Mouse (Mus musculus): ENCODE results near the gene Trip6. TPM values are rescaled to one million over a fixed set of nuclear protein-coding genes. Genes with fewer than 3 reads are reported as not detected.

Gene Trip6
- polyA plus RNA-seq, 1 experiment from 2014 or later = 30.8 TPM

DNA sequence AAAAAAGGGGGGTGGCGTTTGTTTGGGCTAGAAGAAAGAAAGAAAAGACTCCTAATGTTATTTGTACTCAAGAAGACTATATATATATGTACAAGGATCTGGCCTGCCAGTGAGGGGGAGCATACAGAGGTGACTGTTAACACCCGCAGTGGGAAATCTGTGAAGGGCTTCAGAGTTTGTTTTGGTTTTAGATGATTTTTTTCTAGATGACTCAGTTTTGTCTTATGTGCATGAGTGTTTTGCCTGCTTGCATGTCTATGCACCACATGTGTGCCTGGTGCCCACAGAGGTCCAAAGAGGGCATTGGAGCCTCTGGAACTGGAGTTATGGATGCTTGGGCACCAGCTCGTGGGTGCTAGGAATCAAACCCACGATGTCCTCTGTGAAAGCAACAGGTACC lies 32.8 kb upstream of the Trip6 start:
- no peaks in the 10 kb centered on the region for H3K36me3 ChIP-seq (ENCODE audit: poor library complexity, severe bottlenecking)
- no peak overlapping the region for H3K4me2 ChIP-seq
- peaks cover 8% of the 10 kb centered on the region for H3K27me3 ChIP-seq
- no peak for ATAC-seq
- H3K27ac ChIP-seq = no peak overlapping the region
- no peak overlapping the region for H3K4me3 ChIP-seq
- 86% methylated on average over 4 of the region's 4 CpGs for WGBS
- H3K9me3 ChIP-seq (replicated peaks) = no peaks in the 10 kb centered on the region
- H3K4me1 ChIP-seq = peaks cover 42% of the 10 kb centered on the region
- no peak overlapping the region for H3K9ac ChIP-seq

DNA sequence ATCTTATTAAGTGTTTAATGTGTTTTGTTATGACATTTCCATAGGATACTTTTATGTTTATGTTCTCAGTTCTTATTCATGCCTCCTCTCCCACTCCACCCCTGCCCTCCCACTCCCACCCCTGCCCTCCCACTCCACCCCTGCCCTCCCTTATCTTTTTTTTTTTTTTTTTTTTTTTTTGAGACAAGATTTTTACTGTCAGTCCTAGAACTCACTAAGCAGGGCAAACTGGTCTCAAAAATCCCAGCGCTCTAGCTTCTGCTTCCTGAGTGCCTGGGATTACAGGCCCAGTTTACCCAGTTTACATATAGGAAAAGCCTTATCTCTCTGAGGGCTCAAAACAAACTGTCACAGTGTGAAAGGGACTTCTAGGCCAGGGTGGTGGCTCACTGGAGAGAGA lies 32.2 kb upstream of the Trip6 start:
- Histone ChIP-seq H3K27me3 (peaks cover 8% of the 10 kb centered on the region), H3K4me3 (no peak overlapping the region), H3K27ac (no peak overlapping the region), H3K36me3 (ENCODE audit: poor library complexity, severe bottlenecking) (no peaks in the 10 kb centered on the region), H3K9ac (no peak overlapping the region), H3K4me2 (no peak overlapping the region), H3K4me1 (peaks cover 36% of the 10 kb centered on the region), H3K9me3 (replicated peaks) (no peaks in the 10 kb centered on the region)
- no peak for ATAC-seq
- 95% methylated on average over 1 of the region's 1 CpGs for WGBS

DNA sequence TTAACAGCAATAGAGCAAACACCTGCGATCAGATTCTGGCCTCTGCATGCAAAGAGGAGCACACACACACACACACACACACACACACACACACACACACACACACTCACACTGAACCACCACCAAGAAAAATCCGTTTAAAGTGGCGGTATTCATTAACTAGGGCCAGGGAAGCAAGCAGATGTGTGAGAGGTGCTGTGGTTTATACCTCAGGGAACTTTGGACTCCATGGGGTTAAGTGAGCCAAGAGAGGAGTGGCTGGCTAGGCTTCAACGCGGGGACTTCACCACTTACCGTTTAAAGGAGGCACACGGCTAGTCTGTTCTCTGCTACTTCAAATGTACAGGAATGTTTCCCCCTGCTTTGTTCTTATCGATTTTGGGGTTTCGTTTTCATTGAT lies 31.6 kb upstream of the Trip6 start:
- H3K4me1 ChIP-seq = peaks cover 31% of the 10 kb centered on the region
- H3K9me3 ChIP-seq (replicated peaks) = no peaks in the 10 kb centered on the region
- H3K27me3 ChIP-seq = peaks cover 8% of the 10 kb centered on the region
- no peak overlapping the region for H3K27ac ChIP-seq
- WGBS = 24% methylated on average over 9 of the region's 9 CpGs
- no peak overlapping the region for H3K4me2 ChIP-seq
- no peak overlapping the region for H3K9ac ChIP-seq
- no peak overlapping the region for H3K4me3 ChIP-seq
- no peaks in the 10 kb centered on the region for H3K36me3 ChIP-seq (ENCODE audit: poor library complexity, severe bottlenecking)
- ATAC-seq = no peak

DNA sequence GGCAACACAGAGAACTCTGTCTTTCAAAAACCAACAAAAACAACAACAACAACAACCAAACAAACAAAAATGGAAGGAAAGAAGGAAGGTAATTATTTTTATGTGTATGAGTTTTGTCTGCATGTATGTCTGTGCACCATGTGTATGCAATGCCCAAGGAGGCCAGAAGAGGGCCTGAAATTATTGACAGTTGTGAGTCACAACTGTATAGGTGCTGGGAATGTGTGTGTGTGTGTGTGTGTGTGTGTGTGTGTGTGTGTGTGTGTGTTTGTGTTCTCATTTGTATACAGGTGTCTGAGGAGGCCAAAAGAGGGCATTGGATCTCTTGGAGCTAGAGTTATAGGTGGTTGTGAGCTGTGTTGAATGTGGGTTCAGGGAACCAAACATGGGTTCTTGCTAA lies 29.7 kb upstream of the Trip6 start:
- ATAC-seq = no peak
- no peak overlapping the region for H3K9ac ChIP-seq
- peaks cover 24% of the 10 kb centered on the region for H3K4me1 ChIP-seq
- H3K9me3 ChIP-seq (replicated peaks) = no peaks in the 10 kb centered on the region
- H3K27ac ChIP-seq = no peak overlapping the region
- H3K4me2 ChIP-seq = no peak overlapping the region
- H3K36me3 ChIP-seq (ENCODE audit: poor library complexity, severe bottlenecking) = no peaks in the 10 kb centered on the region
- H3K4me3 ChIP-seq = no peak overlapping the region
- peaks cover 5% of the 10 kb centered on the region for H3K27me3 ChIP-seq

DNA sequence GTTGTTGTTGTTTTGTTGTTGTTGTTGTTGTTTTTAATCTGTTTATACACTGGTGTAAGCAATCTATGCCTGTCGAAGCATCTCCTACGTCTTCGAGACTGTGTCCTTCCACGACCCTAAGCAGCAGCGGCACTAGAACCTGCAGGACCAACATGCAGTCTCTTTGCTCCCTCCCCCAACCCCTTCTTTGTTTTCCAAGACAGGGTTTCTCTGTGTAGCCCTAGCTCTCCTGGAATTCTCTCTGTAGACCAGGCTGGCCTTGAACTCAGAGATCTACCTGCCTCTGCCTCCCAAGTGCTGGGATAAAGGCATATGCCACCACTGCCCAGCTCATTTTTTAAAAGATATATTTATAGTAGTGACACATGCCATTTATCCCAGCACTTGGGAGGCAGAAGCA lies 29.2 kb upstream of the Trip6 start:
- WGBS = 96% methylated on average over 5 of the region's 5 CpGs
- no peak overlapping the region for H3K27ac ChIP-seq

DNA sequence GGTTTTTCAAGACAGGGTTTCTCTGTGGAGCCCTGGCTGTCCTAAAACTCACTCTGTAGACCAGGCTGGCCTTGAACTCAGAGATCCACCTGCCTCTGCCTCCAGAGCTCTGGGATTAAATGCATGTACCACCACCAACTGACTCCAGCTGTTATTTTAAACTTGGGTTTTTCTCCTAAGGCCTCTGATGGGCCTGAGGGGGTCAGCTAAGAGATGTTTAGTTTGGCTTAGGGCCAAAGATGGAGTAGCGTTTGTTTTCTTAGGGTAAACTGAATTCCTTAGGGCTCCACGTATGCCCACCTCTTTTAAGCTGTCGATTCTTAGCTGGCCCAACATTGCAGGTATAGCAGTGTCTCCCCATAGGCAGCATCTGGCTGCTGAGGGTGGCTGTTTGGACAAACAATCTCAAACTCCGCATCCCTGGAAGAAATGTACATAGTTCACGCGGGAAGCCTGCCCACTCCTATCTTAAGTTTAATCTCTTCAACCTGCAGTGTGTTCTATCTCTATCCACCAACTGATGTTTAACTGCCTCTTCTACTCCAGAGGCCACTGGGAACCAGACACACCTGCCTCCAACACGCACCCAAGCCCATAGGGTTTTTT lies 28.3 kb upstream of the Trip6 start:
- no peak overlapping the region for H3K4me3 ChIP-seq
- no peaks in the 10 kb centered on the region for H3K27me3 ChIP-seq
- no peaks in the 10 kb centered on the region for H3K9me3 ChIP-seq (replicated peaks)
- H3K9ac ChIP-seq = no peak overlapping the region
- WGBS = 81% methylated on average over 7 of the region's 7 CpGs
- H3K4me1 ChIP-seq = peaks cover 19% of the 10 kb centered on the region
- no peaks in the 10 kb centered on the region for H3K36me3 ChIP-seq (ENCODE audit: poor library complexity, severe bottlenecking)
- no peak overlapping the region for H3K4me2 ChIP-seq
- no peak for ATAC-seq
- H3K27ac ChIP-seq = no peak overlapping the region

More for the DNA sequence above, 29.2 kb upstream of the Trip6 start:
- Histone ChIP-seq H3K27me3 (peaks cover under 1% of the 10 kb centered on the region; the same call in 1 of the 2 replicates), H3K4me1 (peaks cover 23% of the 10 kb centered on the region), H3K4me3 (no peak overlapping the region), H3K9ac (no peak overlapping the region), H3K36me3 (ENCODE audit: poor library complexity, severe bottlenecking) (no peaks in the 10 kb centered on the region), H3K9me3 (replicated peaks) (no peaks in the 10 kb centered on the region), H3K4me2 (no peak overlapping the region)
- ATAC-seq = no peak

DNA sequence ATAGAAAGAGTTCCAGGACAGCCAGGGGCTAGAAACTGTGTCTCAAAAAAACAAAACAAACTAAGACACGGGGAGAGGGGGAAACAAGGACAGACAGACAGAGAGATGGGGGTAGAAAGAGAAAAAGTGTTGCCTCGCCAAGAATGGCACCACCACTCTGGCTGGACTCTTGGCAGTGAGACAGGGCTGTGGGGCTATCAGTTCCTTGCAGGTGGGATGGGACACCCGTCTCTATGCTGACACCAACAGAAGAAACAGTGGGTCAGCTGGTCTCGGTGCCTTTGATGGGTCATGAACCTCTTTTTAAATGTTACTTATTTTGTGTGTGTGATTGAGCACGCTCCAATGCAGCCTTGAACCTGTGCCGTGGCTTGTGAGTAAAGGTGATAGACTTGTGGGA lies 26.0 kb upstream of the Trip6 start:
- WGBS = 67% methylated on average over 6 of the region's 6 CpGs
- H3K36me3 ChIP-seq (ENCODE audit: poor library complexity, severe bottlenecking) = no peaks in the 10 kb centered on the region
- no peak overlapping the region for H3K9ac ChIP-seq
- no peak for ATAC-seq
- H3K4me2 ChIP-seq = peak overlapping the region; percentile 76; the same call in 1 of the 2 replicates
- no peaks in the 10 kb centered on the region for H3K9me3 ChIP-seq (replicated peaks)
- H3K4me3 ChIP-seq = peak overlapping the region; percentile 43; the same call in 1 of the 2 replicates
- H3K27ac ChIP-seq = 0 out of 2 replicates have a peak overlapping the region, but pooled peaks have one; percentile 8
- no peaks in the 10 kb centered on the region for H3K27me3 ChIP-seq
- peaks cover 15% of the 10 kb centered on the region for H3K4me1 ChIP-seq

DNA sequence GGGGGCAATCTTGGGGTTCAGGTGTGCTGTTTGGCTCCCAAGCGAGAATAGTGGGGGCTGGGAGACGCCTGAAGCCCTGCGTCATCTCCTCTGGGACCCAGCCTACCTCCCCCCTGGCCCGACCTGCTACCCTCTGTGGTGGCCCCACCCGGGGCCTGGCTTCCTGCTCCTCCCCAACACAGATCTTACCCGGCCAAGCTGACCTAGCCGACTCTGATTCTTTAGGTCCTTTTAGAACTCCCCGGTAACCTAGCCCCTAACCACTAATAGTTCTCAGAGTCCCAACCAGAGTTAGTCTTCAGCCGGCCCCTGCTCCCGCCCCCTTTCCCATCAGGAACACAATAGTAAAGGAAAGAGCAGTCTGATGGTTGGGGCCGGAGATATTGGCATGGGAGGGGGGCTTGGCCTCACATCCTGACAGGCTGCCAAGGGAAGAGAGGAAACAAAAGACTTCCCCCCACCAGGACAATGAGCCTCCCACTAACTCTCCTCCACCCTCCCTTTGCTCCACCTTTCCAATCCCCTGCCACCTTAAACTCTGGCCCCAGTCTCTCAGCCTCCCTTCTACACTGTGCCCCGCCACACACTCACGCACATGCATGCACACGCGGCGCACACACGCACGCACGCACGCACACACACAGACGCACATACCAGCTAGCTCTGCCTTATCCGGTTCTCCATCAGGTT lies 25.2 kb upstream of the Trip6 start:
- no peaks in the 10 kb centered on the region for H3K36me3 ChIP-seq (ENCODE audit: poor library complexity, severe bottlenecking)
- H3K27ac ChIP-seq = peak overlapping the region; percentile 73
- peaks cover 15% of the 10 kb centered on the region for H3K4me1 ChIP-seq
- ATAC-seq = peak; percentile 61
- no peaks in the 10 kb centered on the region for H3K9me3 ChIP-seq (replicated peaks)
- 1% methylated on average over 22 of the region's 22 CpGs for WGBS
- H3K27me3 ChIP-seq = no peaks in the 10 kb centered on the region
- peak overlapping the region; percentile 63 for H3K9ac ChIP-seq
- peak overlapping the region; percentile 43 for H3K4me3 ChIP-seq
- peak overlapping the region; percentile 76 for H3K4me2 ChIP-seq

DNA sequence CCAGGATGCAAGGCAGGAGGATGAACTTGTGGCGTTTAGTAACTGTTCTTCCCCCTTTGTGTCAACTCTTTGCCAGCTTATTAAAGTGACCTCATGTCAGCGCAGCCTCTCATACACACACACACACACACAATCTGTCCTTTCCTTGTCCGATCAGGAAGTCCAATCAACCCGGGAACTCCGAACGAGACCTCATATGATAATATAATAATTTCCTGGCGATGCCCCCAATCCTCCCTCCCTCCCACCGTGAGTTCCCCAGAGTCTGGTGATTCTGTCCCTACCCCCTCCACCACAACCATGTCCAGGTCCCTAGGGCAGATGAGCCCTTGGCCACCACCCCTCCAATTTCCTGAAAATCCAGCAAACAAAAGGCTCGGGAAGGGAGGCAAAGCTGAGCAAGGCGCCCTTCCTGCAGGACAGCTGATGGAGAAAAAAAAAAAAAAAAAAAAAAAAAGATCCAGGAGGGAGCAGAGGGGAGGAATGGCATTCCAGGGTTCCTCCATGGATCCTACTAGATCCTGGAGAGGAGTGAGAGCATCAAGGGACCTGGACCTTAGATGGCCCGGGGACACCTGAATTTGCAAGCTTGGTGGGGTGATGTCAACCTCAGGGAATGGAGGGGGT lies 24.6 kb upstream of the Trip6 start:
- peak overlapping the region; percentile 76 for H3K4me2 ChIP-seq
- no peaks in the 10 kb centered on the region for H3K27me3 ChIP-seq
- H3K9me3 ChIP-seq (replicated peaks) = no peaks in the 10 kb centered on the region
- H3K36me3 ChIP-seq (ENCODE audit: poor library complexity, severe bottlenecking) = no peaks in the 10 kb centered on the region
- H3K9ac ChIP-seq = peak overlapping the region; percentile 63
- H3K4me3 ChIP-seq = peak overlapping the region; percentile 43
- 2% methylated on average over 11 of the region's 11 CpGs for WGBS
- peak overlapping the region; percentile 73 for H3K27ac ChIP-seq
- H3K4me1 ChIP-seq = peaks cover 15% of the 10 kb centered on the region
- ATAC-seq = peak; percentile 26; the same call in 1 of the 2 replicates

DNA sequence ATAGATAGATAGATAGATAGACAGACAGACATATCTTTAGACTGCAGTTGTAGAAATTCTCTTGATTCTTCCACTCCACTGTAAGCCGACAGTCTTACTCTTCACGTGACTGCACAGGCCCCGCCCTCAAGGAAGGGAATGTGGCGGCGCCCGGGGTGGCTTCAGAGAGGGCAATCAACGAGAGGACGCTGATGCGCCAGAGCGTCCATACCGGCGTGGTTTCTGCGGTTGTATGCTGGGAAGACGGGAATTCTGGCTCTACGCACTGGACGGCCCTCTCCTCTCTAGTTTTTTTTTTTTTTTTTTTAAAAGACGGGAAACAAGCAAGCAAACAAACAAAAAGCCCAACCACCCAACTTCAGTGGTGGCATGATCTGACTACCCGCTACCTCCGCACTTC lies 24.1 kb upstream of the Trip6 start:
- Histone ChIP-seq H3K36me3 (ENCODE audit: poor library complexity, severe bottlenecking) (no peaks in the 10 kb centered on the region), H3K4me1 (peaks cover 15% of the 10 kb centered on the region), H3K9me3 (replicated peaks) (no peaks in the 10 kb centered on the region), H3K27ac (peak overlapping the region; percentile 73), H3K9ac (peak overlapping the region; percentile 63), H3K27me3 (no peaks in the 10 kb centered on the region), H3K4me3 (peak overlapping the region; percentile 43), H3K4me2 (peak overlapping the region; percentile 76)
- peak; percentile 85 for ATAC-seq
- 0% methylated on average over 19 of the region's 19 CpGs for WGBS

DNA sequence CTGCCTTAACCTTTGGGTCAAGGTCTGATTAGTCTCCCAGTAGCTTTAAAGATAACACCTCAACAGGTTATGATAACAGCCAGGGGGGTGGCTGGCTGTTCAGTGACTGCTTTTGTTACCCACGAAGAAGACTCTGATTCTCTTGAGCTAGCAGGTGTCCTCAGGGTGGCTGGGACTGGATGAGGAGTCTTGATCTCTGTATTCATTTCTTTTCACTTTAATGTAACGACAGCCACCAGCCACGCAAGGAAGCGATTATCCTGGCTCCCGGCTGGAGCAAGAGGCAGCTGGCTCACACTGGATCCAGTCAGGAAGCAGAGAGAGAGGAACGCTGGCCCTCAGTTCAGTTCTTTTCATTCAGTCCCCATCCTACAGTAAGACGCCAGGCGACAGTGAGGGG lies 23.0 kb upstream of the Trip6 start:
- H3K9me3 ChIP-seq (replicated peaks) = no peaks in the 10 kb centered on the region
- peaks cover 24% of the 10 kb centered on the region for H3K4me1 ChIP-seq
- ATAC-seq = no peak
- no peak overlapping the region for H3K4me2 ChIP-seq
- no peak overlapping the region for H3K9ac ChIP-seq
- 58% methylated on average over 8 of the region's 8 CpGs for WGBS
- H3K36me3 ChIP-seq (ENCODE audit: poor library complexity, severe bottlenecking) = no peaks in the 10 kb centered on the region
- H3K4me3 ChIP-seq = no peak overlapping the region
- no peaks in the 10 kb centered on the region for H3K27me3 ChIP-seq
- H3K27ac ChIP-seq = no peak overlapping the region

DNA sequence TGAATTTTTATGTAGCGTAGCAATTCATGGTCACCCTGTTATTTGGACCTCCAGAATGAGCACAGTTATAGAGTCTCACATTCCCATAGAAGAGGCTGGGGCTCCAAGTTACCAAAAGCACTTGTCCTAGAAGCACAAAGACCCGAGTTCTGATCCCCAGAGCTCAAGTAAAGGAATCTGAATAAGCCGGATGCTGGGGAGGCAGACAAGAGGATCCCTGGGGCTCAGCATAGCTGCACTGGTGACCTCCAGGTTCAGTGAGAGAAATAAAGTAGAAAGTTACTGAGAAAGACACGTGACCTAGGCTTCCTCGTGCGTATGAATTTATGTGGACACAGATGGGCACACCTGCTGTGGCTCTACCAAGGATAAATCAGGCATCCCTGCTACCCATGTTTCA lies 20.9 kb upstream of the Trip6 start:
- Histone ChIP-seq H3K9ac (no peak overlapping the region), H3K4me1 (peaks cover 28% of the 10 kb centered on the region), H3K4me2 (no peak overlapping the region), H3K36me3 (ENCODE audit: poor library complexity, severe bottlenecking) (0 out of 2 replicates have a peak, but pooled peaks cover 3% of the 10 kb centered on the region), H3K27ac (no peak overlapping the region), H3K4me3 (no peak overlapping the region), H3K9me3 (replicated peaks) (no peaks in the 10 kb centered on the region), H3K27me3 (no peaks in the 10 kb centered on the region)
- no peak for ATAC-seq
- 68% methylated on average over 6 of the region's 6 CpGs for WGBS
